In genomic region chr13:52535542-52535941, GRCm38 (mm10) we compare ENCODE assay signal across 10 mouse cellular contexts. TPM values are rescaled to one million over a fixed set of nuclear protein-coding genes. Genes with fewer than 3 reads are reported as not detected.
DNase-seq lines count a peak whose midpoint lies in the region; ATAC-seq lines count a peak whose summit lies in the region.
"Had no signal": no experiment of that assay in that cellular context is flagged by ENCODE, and none has a peak within 500 bp of the region (broad histone marks: within the 10 kb centered on the region; RNA-seq: fewer than 3 reads in every experiment).

No protein-coding gene starts in this region.

- no peak for ATAC-seq in forebrain, embryonic 13.5 days
- peak; percentile 31; the same call in 1 of the 2 replicates for ATAC-seq in kidney, embryonic 16.5 days (ENCODE audit: low FRiP score, low TSS enrichment)

- H3K27me3 ChIP-seq in forebrain, embryonic 10.5 days (ENCODE audit: poor library complexity, severe bottlenecking): peaks cover 24% of the 10 kb centered on the region
- peaks cover 5% of the 10 kb centered on the region; the same call in 1 of the 2 replicates for H3K27me3 ChIP-seq in forebrain, embryonic 13.5 days
- H3K27me3 ChIP-seq in kidney, embryonic 16.5 days (ENCODE audit: insufficient read depth, low read length): 0 out of 2 replicates have a peak, but pooled peaks cover 3% of the 10 kb centered on the region
- H3K27me3 ChIP-seq: stomach, embryonic 15.5 days had no signal

- no peak overlapping the region for H3K9ac ChIP-seq in forebrain, embryonic 13.5 days
- no peak overlapping the region for H3K9ac ChIP-seq in kidney, embryonic 16.5 days (replicated peaks; ENCODE audit: low read length)
- H3K9ac ChIP-seq: stomach, embryonic 15.5 days had no signal

- no peak overlapping the region for H3K4me3 ChIP-seq in forebrain, embryonic 10.5 days
- no peak overlapping the region for H3K4me3 ChIP-seq in forebrain, embryonic 13.5 days
- no peak overlapping the region for H3K4me3 ChIP-seq in kidney, embryonic 16.5 days (ENCODE audit: low read length)
- H3K4me3 ChIP-seq: stomach, embryonic 15.5 days had no signal

- DNase-seq in forebrain, embryonic 10.5 days (ENCODE audit: extremely low spot score, low spot score): peak; percentile 65
- peak; percentile 6 to 45 for DNase-seq in urinary bladder, adult 18-20 months (ENCODE audit: low spot score in 2 of 2)
- no peak for DNase-seq in urinary bladder, adult 2 months (ENCODE audit: low spot score)
- DNase-seq in embryo, embryonic 11 days: peak; percentile 87
- DNase-seq in lung, postnatal 36 days: peak; percentile 78
- peak; percentile 45 to 85 for DNase-seq in spleen, postnatal 10 days (ENCODE audit: low spot score in 2 of 2)

- H3K4me2 ChIP-seq in forebrain, embryonic 13.5 days: no peak overlapping the region
- no peak overlapping the region for H3K4me2 ChIP-seq in kidney, embryonic 16.5 days (replicated peaks; ENCODE audit: low read depth, low read length)
- H3K4me2 ChIP-seq: stomach, embryonic 15.5 days had no signal

- no peaks in the 10 kb centered on the region; the same call in 1 of the 2 replicates for H3K9me3 ChIP-seq in forebrain, embryonic 10.5 days
- peaks cover 6% of the 10 kb centered on the region for H3K9me3 ChIP-seq in forebrain, embryonic 13.5 days (replicated peaks)
- H3K9me3 ChIP-seq in kidney, embryonic 16.5 days (ENCODE audit: low read length): no peaks in the 10 kb centered on the region
- H3K9me3 ChIP-seq: stomach, embryonic 15.5 days had no signal

- no peaks in the 10 kb centered on the region for H3K36me3 ChIP-seq in forebrain, embryonic 10.5 days (replicated peaks)
- no peaks in the 10 kb centered on the region for H3K36me3 ChIP-seq in forebrain, embryonic 13.5 days (ENCODE audit: poor library complexity, severe bottlenecking)
- H3K36me3 ChIP-seq in kidney, embryonic 16.5 days (ENCODE audit: insufficient read depth, low read length): no peaks in the 10 kb centered on the region
- H3K36me3 ChIP-seq: G1E; stomach, embryonic 15.5 days had no signal

- H3K27ac ChIP-seq in forebrain, embryonic 10.5 days: no peak overlapping the region
- H3K27ac ChIP-seq in forebrain, embryonic 13.5 days: no peak overlapping the region
- H3K27ac ChIP-seq in kidney, embryonic 16.5 days (ENCODE audit: low read length): no peak overlapping the region
- H3K27ac ChIP-seq: stomach, embryonic 15.5 days had no signal

- peaks cover 4% of the 10 kb centered on the region for H3K4me1 ChIP-seq in forebrain, embryonic 10.5 days
- peaks cover under 1% of the 10 kb centered on the region; the same call in 1 of the 2 replicates for H3K4me1 ChIP-seq in forebrain, embryonic 13.5 days
- peaks cover 1% of the 10 kb centered on the region; the same call in 1 of the 2 replicates for H3K4me1 ChIP-seq in kidney, embryonic 16.5 days (ENCODE audit: insufficient read depth, low read length)

- WGBS in forebrain, embryonic 10.5 days: 12% methylated on average over 4 of the region's 4 CpGs
- WGBS in forebrain, embryonic 13.5 days: 3% methylated on average over 4 of the region's 4 CpGs
- 4% methylated on average over 4 of the region's 4 CpGs for WGBS in kidney, embryonic 16.5 days

RNA-seq across cellular contexts. Expression of gene Diras2, which starts 4.5 kb away (rescaled TPM):
- polyA plus RNA-seq in forebrain, embryonic 10.5 days (2016; fragmentation: Nextera tagmentation; extraction: Ambion mirVana): 0.02 and 0.05 TPM in 2 replicates
- polyA plus RNA-seq in forebrain, embryonic 13.5 days (2015; fragmentation: Nextera tagmentation; extraction: Ambion mirVana): 0.77 and 0.93 TPM in 2 replicates
- polyA plus RNA-seq in urinary bladder, adult 2 months (2012; rRNA removed): 6.0 and 9.8 TPM in 2 replicates
- 0.15 and 0.25 TPM in 2 replicates for polyA plus RNA-seq in kidney, embryonic 16.5 days (2015; fragmentation: Nextera tagmentation; extraction: Ambion mirVana)
- polyA plus RNA-seq: G1E had no signal

RNA-seq across cellular contexts. Expression of gene Syk, which starts 47.4 kb away (rescaled TPM):
- polyA plus RNA-seq in forebrain, embryonic 10.5 days (2016; fragmentation: Nextera tagmentation; extraction: Ambion mirVana): 2.1 and 2.3 TPM in 2 replicates
- polyA plus RNA-seq in forebrain, embryonic 13.5 days (2015; fragmentation: Nextera tagmentation; extraction: Ambion mirVana): 0.81 and 1.1 TPM in 2 replicates
- polyA plus RNA-seq in urinary bladder, adult 2 months (2012; rRNA removed): 4.1 and 5.0 TPM in 2 replicates
- 7.5 and 7.6 TPM in 2 replicates for polyA plus RNA-seq in kidney, embryonic 16.5 days (2015; fragmentation: Nextera tagmentation; extraction: Ambion mirVana)
- polyA plus RNA-seq: G1E had no signal
